Mouse (Mus musculus): ENCODE measurements around the gene Hsd3b7.
"Not testable (repeated sequence)": the region's sequence is repeated elsewhere in the genome, so short reads cannot be mapped to it uniquely, and the experiment has no call there.

Hsd3b7 gene

DNA sequence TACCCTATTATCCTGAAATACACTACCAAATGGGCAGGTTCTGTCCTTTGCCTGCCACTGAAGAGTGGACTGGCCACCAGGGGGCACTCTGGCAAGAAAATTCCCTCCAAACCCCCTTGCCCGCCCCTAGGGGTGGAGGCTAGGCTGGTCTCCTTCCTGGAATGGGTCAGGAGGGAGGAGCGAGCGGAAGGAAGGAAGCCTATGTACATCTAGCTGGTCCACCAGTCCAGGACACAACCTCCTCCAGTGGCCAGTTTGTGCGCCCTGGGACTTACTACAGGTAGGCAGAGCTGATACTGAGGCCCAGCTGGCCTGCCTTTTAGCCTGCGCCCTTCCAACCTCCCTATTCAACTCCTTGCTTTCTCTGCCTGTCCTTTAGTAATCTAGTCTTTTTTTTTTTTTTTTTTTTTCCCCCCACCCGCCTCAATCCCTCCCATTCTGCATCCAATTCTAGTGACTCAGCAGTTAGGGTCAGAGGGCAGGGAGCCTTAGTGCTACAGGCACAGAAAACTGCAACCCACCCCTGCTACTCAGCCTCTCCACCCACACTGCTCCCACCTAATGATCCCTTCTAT lies at the start of gene Hsd3b7:
Hsd3b7 (plus strand) TSS at position 170 of the 575 bp plus-strand sequence.
- DNase-seq, result peak; percentile 97

DNA sequence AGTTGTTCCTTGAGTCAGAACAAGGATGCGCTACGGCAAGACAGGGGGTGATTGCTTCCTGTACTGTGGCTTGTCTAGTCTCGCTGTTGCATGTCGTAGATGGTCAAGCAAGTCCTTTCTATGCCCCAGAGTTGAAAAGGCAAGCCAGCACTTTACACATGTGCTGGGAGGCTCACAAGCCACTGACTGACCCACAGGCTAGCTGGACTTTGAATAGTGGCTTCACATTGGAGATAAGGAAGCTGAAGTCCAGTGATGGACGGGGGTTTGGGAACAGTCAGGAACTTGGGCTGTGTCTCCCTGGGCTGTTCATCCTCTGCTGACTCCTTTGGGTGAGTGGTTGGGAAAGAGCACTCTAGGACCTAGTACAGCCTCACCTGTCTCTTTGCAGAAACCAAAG lies 48.8 kb upstream of the Hsd3b7 start:
- no peak for DNase-seq

DNA sequence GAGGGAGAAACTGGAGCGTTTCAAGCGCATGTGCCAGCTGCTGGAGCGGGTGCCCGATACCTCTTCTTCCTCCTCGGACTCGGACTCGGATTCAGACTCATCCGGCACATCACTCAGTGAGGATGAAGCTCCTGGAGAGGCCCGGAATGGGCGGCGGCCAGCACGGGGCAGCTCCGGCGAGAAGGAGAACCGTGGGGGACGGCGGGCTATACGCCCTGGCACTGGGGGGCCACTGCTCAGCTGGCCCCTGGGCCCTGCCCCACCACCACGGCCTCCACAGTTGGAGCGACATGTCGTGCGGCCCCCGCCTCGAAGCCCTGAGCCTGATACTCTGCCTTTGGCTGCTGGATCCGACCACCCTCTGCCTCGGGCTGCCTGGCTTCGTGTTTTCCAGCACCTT lies 48.3 kb upstream of the Hsd3b7 start:
- no peak for DNase-seq

DNA sequence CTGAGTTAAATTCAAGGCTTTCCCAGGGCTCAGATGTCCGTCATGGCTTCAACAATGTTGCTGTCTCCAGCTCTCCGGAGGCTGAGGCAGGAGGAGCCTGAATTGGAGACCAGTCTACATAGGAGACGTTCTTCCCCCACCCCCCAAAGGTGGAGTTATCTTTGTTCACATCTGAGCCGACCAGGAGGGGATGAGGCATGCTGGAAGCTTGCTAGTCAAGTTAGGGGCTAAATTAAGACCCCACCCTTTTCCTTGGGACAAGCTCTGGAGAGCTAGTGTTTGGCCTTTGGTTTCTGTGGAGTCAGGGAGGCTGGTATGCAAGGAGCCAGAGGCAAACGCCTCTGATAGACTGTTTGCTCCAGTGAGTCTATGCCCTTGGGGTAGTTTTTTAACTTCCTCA lies 47.2 kb upstream of the Hsd3b7 start:
- DNase-seq, result no peak

DNA sequence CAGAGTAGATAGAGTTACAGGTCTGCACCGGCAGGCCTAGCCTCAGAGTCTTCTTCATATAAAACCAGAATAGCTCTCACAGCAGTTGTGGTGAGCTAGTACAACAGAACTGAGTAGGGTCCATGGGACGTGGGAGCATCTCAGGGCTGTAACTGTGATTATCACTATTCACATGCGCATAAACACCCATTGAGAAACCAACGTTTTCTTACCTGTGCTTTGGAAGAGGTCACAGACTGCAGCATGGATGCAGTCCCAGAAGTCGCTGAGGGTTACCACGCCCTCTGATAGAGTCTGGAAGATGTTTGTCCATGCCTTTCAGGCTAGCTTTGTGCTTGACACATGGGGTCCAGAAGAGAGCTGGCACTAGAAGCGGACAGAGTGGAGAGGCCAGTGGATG lies 46.7 kb upstream of the Hsd3b7 start:
- DNase-seq, result no peak

DNA sequence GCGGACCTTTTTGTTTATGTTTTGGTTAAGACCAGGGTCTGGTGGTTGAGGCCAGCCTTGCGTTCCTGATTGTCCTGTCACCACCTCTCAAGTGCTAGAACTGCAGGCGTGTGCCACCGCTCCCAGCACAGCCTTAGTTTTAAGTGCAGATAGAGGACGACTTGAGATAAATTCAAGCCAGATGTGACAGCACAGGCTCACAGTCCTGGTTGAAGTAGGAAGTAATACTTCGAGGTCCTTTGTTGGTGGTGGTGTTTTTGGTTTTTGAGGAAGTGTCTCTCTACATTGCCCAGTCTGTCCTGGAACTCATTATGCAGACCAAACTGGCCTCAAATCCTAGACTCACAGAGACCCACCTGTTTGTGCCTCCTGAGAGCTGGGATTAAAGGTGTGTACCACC lies 40.7 kb upstream of the Hsd3b7 start:
- no peak for DNase-seq

DNA sequence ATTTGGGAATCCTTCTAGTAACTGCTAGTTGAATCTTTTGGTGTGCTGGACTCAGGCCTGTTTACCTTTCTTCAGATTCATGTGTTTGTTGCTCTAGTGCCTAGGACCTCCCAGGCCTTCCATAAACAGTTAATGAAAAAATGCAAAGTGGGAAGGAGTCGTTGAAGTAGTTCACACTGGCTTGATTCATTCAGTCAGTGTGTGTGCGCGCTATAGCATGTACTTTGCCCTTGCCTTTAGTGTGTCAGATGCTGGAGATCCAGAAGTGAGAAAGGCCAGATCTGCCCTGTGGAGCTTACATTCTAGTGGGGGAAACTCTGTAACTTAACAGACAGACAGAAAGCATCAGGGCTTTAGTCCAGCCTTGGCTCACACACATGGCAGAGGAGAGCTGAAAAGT lies 39.9 kb upstream of the Hsd3b7 start:
- DNase-seq, result no peak

DNA sequence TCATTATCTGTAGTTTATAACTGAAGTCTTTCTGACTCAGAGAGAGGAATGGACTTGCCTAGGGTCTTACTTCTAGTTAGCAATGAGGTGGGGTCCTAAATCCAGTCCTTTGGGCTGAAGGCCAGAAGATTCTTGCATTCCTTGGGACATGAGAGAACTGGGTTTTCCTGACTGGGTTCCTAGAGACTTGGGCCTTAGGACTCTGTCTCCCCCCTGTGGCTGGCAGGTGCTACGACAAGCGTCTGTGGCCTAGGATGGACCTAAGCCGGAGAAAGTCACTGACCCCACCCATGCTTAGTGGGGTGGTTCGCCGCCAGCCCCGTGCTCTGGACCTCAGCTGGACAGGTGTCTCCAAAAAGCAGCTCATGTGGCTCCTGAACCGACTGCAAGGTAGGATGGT lies 39.4 kb upstream of the Hsd3b7 start:
- peak; percentile 81 to 85 for DNase-seq

DNA sequence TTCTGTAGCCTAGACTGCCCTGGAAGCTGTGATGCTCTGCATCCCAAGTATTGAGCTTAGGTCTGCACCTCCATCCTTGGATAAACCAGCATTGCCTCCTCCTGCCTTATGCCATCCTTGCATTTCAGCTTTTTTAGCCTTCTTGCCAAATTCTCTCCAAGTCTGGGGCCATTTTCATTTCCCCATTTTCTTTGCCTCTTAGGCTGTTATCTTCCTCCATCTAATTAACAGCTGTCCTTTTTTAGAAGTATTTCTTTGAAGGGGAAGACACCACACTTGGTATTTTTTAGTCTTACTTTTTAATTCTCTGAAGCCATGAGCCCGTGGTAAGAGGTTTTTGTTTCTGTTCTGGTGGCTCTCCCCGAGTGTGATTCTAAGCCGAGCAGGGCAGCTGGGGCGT lies 36.8 kb upstream of the Hsd3b7 start:
- DNase-seq, result no peak

DNA sequence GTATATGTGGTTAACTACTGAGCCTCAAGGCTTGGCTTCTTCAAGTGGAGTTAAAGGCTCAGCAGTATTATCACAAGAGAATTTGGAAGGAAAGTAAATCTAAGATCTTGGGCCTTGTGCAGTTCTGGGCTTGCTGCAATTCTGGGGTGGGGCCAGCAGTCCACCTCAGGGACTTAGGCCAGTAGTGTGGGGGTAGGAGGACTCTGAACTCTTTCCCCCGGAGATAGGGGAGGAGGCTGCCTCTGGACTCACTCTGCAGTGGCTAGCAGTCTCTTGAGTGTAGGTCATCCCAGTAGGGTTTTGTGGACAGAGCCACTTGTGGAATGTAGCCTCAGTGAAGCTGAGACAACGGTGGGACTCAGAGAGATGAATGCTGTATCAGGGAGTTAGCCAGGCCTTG lies 34.6 kb upstream of the Hsd3b7 start:
- DNase-seq, result peak in 1 of 2 experiments; percentile 34

DNA sequence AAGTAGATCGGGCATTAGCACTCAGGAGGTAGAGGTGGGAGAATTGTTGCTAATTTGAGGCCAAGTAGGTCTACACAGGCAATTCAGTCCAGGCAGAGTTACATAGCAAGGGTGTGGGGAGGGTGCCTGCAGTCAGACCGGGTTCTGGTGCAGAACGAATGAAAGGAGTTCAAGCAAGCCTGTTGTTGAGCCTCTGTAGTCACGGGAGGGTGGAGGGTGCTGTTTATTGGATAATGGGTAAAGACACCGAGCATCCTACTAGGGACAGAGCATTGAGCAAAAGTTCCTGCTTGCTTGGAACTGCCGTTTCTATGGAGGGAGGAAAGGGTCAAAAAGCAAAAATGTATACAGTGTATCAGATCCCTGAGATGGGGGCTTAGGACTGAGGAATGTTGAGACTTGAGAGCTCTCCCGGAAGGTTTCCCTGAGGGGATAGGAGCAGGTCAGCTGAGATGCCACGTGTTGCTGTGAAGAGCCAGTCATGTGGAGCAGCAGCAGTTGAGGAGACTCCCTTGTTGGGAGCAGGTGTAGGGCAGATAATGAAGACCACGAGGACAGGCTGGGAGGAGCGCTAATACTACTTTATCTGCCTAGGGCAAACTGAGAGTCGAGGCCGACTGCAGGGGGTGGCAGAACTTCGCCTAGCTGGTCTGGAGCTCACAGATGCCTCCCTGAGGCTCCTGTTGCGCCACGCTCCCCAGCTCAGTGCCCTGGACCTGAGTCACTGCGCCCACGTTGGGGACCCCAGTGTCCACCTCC lies 33.4 kb upstream of the Hsd3b7 start:
- DNase-seq, result no peak

DNA sequence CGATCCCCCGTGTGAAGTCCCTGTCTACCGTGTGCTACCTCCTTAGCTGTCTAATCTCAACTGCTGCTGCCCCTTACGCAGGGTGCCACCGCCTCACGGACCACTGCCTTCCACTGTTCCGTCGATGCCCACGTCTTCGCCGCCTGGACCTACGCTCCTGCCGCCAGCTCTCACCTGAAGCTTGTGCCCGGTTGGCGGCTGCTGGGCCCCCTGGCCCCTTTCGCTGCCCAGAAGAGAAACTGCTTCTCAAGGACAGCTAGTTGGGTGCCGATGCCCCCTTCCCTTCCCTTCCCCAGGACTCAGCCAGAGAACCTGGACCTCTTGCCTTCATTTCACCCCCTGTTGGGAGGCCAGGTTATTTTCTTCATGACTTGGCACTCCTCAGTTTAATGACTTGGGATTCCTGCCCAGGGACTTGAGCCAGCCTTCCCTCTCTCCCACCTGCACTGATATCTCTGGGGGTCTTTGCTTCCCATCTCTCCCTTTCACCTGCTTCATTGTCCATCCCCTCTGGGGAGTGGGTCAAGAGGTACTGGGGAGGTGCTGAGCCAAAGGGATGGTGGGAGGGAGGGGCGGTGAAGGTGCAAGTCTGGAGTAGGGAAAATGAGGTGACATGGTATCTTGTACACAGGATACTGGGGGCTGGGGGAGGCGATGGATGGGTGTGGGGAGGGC lies 32.6 kb upstream of the Hsd3b7 start:
- no peak for DNase-seq

DNA sequence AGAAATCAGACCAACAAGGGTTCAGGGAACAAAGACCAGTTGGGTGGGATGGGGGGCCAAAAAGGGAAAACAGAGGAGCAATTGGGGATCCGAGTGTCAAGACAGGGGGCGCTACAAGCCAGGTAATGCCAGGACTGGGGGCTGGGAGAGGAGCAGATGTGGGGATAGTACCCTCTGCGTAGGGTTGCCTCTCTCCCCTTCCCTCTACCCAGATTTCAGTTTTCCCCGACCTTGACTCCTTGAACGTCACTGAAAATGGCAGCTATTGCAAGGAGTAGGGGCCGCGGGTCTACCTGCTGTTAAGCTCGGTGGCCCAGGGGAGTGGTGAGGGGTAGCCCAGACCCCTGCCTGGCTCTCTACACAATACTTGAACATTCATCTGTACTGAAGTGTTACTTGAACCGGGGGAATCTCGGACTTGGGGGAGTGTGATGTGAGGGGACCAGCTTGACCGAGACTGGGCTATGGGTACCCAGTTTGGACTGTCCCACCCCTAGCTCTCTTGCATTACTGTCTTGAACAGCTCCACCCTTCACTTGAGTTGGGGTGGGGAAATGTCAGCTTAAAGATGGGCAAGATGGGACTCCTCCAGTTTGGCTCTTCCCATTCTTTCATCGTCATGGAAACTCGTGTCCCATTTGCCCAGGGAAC lies 31.9 kb upstream of the Hsd3b7 start:
- DNase-seq, result peak in 1 of 2 experiments; percentile 33

DNA sequence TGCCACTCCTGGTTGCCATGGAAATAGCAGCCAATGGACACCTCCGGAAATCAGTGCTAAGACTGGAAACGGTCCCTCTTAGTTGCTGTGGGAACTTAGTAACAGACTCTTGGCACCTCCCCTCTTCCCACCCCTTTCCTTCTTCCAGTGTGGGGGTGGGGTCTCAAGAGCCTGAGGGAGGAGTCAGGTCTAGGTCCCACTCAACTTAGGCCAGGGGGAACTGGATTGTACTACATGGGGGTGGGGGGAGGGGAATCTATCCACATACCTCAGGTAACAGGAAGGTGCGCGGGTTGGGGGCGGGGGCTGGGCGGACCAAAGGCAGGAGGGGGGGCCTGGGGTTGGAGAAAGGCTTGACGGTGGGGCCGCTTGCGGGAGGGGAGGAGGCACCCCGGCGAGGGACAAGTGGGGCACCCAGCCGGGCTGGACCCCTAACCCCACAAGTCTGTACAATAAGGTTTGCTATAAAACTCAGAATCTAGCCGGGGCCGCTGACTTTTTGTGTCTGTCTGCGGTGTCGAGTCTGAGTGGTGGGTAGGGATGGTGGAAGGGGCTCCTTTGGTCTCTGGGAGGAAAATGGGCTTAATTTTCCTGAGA lies 31.3 kb upstream of the Hsd3b7 start:
- DNase-seq, result peak; percentile 97

DNA sequence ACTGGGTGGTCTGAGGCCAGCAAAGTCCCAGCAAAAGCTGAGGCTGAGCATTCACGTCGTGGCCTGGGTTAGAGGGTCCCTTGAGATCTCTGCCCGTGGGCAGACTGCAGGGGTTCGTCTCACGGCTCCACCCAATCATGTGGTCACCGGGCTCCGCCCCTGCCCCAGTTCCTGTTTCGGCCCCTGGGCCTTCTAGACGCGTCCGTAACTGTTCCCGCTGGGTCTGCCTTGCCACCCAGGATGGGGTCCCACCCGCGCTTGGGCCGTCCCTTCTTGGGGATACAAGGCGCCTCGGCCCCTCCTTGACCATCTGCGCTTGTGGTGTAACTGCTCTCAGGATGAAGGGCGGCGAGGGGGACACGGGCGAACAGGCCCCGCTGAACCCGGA lies 30.8 kb upstream of the Hsd3b7 start, which contains the start of gene Orai3:
Orai3 (plus strand) TSS at position 165 of the 388 bp plus-strand sequence.
- DNase-seq, result peak; percentile 91 to 94

DNA sequence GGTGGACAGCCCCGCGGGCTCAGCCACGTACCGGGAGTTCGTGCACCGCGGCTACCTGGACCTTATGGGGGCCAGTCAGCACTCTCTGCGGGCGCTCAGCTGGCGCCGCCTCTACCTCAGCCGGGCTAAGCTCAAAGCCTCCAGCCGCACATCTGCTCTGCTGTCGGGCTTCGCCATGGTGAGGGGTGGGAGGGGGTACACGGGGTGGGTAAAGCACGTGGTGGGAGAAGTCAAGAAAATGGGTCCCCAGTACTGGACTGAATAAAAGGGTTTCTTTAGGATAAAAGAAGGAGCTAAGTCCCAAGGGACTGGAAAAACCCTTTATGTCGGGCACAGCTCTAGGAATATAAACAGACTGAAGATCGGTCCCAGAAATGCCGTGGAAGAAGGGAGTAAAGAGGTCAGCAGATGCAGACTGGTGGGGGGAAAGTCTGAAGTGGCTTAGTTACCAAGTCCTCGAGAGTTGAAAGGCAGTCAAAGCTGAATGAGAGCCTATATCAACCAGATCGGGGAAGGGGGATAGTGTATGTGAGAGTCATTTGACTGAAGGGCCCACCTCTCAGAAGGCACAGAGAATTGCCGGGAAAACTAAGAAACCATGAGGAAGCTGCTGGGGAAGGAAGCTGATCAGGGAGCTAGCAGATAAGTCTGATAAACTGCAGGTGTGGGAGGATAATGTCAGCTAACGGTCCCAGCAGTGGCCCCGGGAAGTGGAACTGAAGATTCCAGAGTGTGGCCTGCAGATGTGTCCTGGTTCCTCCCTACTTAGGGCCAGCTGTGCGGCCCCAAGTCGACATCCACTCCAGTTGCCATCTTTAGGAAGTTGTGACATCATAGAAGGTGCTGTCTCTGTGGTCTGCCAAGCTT lies 30.1 kb upstream of the Hsd3b7 start:
- DNase-seq, result peak in 1 of 2 experiments; percentile 39

DNA sequence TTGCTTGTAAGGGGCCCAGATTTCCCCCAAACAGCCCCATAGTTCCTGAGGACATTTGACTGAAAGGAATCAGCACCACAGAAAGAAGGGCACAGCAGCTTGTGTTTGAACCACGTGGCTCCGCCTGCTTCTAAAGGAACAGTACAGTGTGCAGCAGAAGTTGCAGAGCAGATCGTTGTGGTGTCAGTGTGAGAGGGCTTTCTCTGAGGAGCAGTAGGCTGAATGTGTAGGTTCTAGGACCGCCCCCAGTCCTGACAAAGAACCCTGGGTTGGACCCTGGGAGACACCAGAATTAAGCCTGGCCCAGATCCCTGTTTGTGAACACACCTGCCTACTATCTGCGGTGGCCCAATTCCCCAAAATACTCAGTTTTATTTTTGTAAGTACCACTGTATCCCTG lies 29.1 kb upstream of the Hsd3b7 start:
- DNase-seq, result no peak

DNA sequence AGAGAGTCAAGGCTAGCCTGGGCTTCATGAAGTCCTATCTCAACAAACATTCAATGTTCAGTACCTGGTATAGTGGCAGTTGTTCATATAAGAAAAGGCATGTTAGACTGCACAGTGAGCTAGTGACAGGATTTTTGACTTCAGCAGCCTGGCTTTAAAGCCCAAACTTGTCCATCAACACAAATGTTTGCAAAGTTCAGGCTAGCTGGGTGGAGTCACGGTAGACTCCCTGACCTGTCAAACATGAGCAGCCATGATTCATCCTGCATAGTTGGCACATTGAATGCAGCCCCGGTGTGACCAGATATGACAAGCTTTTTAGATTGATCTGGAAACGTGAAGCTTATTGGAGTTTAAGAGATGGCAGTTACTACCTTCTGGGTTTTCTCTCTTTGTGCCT lies 28.3 kb upstream of the Hsd3b7 start:
- DNase-seq, result no peak

DNA sequence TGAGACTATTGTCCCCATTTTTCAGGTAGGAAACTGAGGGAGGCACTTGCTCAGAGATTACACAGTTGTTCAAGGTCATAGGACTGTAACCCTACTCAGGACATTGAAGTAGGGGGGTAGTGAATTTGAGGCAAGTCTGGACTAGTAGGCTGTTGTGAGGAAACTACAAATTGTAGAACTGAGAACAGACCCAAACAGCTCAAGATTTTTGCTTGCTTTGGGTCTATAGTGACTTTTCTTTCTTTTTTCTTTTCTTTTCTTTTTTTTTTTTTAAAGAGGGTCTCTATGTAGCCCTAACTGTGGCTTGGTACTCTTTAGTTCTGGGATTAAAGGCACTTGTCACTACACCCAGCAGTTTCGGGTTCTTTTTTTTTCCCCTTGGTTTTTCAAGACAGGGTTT lies 27.8 kb upstream of the Hsd3b7 start:
- DNase-seq, result no peak

DNA sequence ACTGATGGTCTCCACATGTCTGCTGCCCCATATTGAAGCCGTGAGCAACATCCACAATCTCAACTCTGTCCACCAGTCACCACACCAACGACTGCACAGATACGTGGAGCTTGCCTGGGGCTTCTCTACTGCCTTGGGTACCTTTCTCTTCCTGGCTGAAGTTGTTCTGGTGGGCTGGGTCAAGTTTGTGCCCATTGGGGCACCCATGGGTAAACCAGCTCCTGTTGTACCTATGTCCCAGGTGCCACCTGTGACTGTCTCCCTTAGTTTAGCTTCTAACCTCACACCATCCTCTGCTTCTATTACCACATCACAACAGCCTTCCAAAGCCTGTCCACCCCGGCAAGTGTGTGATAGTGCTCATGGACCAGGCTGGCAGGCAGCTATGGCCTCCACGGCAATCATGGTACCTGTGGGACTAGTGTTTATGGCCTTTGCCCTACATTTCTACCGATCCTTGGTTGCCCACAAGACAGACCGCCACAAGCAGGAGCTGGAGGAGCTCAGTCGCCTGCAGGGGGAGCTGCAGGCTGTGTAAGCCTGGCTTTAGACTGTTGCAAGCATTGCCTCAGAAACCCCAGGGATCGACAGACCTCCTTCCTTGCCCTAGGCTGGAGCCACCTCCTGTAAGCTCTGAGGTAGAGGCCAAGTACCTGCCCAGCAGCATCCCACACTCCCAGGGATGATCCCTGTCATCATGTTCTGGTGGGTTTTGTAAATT lies 26.6 kb upstream of the Hsd3b7 start:
- DNase-seq, result peak; percentile 82 to 90

DNA sequence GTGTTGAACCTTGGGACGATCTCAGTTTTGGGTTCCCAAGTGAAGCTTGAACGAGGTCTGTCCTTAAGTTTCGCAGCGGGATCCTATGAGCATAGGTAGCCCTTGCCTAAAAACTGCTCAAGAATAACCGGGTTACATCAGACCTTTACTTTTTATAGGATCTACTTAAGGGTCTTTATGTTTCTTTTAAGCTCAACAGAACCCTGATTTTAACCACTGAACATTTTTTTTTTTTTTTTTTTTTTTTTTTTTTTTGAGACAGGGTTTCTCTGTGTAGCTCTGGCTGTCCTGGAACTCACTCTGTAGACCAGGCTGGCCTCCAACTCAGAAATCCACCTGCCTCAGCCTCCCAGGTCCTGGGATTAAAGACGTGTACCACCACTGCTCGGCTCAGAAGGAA lies 24.6 kb upstream of the Hsd3b7 start:
- DNase-seq, result not testable (repeated sequence)
